Mouse (Mus musculus) intestine, postnatal 0 days (tissue): ENCODE measurements at regions not wholly inside any gene's neighbourhood (a gene's known extent, or its start where the extent isn't known, plus 50 kb on each side); places are given as distances from the start of the nearest gene placed in this dataset.

Source experiments
- ATAC-seq: fragments of 200-750 bp; cut with Nextera tagmentation; 2 replicates; pipeline ENCODE4 v1.8.0; 2017; ENCODE audit warnings: mild to moderate bottlenecking, moderate TSS enrichment, moderate library complexity
- H3K27ac ChIP-seq: fragments of 300-500 bp; sonication (generic); 2 replicates; pipeline ENCODE4 v1.5.1; 2014; ENCODE audit warnings: mild to moderate bottlenecking, low read depth, low read length, moderate library complexity
- H3K27me3 ChIP-seq: fragments of 300-500 bp; sonication (generic); replicated peaks from 2 replicates; pipeline ENCODE4 v1.6.1; 2014; ENCODE audit warnings: low read length, mixed read lengths; ENCODE audit not compliant: control insufficient read depth, insufficient read depth
- H3K36me3 ChIP-seq: fragments of 300-500 bp; sonication (generic); 2 replicates; pipeline ENCODE4 v1.6.1; 2014; ENCODE audit warnings: mild to moderate bottlenecking, moderate library complexity; ENCODE audit not compliant: control insufficient read depth, insufficient read depth
- H3K4me1 ChIP-seq: fragments of 300-500 bp; sonication (generic); replicated peaks from 2 replicates; pipeline ENCODE4 v1.6.1; 2014; ENCODE audit warnings: antibody characterized with exemption, low read length, mixed read lengths; ENCODE audit not compliant: control insufficient read depth, insufficient read depth
- H3K4me2 ChIP-seq: fragments of 300-500 bp; sonication (generic); replicated peaks from 2 replicates; pipeline ENCODE4 v1.6.1; 2014; ENCODE audit warnings: low read depth, mild to moderate bottlenecking, moderate library complexity
- H3K4me3 ChIP-seq: fragments of 300-500 bp; sonication (generic); 2 replicates; pipeline ENCODE4 v1.5.1; 2014; ENCODE audit warnings: low read depth, low read length
- H3K9ac ChIP-seq: fragments of 300-500 bp; sonication (generic); 2 replicates; pipeline ENCODE4 v1.6.1; 2014; ENCODE audit warnings: mild to moderate bottlenecking, low read depth, low read length
- H3K9me3 ChIP-seq: fragments of 300-500 bp; sonication (generic); 2 replicates; pipeline ENCODE4 v1.6.1; 2016; ENCODE audit warnings: mixed run types; ENCODE audit not compliant: control insufficient read depth
- CTCF ChIP-seq: sonication (generic); IDR thresholded peaks from 2 replicates; pipeline ENCODE4 v1.5.1; 2016; ENCODE audit warnings: low read depth, mild to moderate bottlenecking, control low read depth, antibody characterized with exemption, moderate library complexity
- WGBS: fragments of 180-500 bp; shearing (Covaris S2); extraction: QIAGEN DNeasy Blood & Tissue Kit; methylation state at CpG from one replicate; pipeline ENCODE4 v1.1.7; 2014; 5-methylcytosine and 5-hydroxymethylcytosine counted together

DNA sequence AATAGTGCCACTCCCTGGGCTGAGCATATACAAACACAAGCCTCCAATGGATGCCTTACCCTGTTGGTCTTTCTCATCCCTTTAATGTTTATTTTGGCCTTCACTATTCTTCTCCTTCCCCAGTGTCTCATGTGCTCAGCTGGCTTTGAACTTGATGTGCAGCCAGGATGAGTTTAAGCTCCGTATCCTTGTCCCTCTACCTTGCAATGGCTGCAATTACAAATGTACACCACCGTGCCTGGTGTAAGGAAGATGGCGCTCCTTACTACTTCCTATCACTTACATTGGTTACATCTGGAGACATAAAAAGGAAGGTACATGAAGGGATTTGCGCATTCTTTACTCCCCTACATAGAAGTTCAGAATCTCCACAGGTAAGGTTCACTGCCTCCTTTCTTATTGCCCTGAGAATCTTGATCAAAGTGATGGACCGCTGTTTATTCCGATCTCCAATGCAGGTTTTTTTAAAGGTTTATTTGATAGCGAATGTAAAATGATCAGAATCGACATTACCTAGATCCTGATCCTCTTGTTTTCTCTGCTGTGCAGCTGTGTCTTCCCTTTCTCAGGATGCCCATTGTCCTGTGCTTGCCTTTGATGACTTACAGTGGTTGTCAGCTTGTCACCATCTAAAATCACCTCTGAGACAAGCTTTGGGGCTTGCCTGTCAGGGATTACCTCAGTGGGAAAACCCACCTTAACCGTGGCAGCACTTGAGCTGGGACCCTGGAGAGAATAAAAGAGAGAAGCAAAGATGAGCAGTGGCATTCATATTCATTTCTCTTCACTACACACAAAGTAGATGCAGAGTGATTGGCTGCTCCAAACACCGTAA lies 178.1 kb downstream of the Ifng start:
- Histone ChIP-seq H3K27ac (no peak overlapping the region), H3K27me3 (no peaks in the 10 kb centered on the region), H3K4me2 (no peak overlapping the region), H3K4me3 (no peak overlapping the region), H3K36me3 (no peaks in the 10 kb centered on the region), H3K9ac (no peak overlapping the region), H3K9me3 (no peaks in the 10 kb centered on the region), H3K4me1 (no peaks in the 10 kb centered on the region)
- ATAC-seq, result no peak
- no peak for TF ChIP-seq CTCF
- 92% methylated on average over 10 of the region's 10 CpGs for WGBS

- no peaks in the 10 kb centered on the region for H3K27me3 ChIP-seq
- H3K27ac ChIP-seq, result no peak overlapping the region
- TF ChIP-seq CTCF, result no peak
These were observed 178.8 kb downstream of the Ifng start for GRCm38 (mm10) chr10:118619601-118620000.

DNA sequence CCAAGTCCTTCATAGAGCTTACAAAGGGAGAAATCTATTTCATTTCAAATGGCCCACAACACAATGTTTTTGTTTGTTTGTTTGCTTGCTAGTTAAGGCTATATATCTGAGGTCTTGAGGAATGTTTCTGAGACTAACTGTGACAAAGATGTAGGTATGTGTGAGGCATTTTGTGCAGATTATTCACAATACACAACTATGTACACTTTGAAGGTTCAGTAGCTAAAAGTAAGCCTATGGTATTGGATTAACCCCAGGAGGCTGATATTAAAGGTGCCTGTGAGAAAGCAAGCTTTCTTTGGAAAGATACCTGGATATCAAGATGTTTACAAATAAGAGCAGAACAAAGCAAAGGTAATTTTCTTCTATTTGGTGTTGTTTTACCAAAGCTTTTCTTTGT lies 179.8 kb downstream of the Ifng start:
- no peak overlapping the region for H3K4me2 ChIP-seq
- H3K9me3 ChIP-seq, result no peaks in the 10 kb centered on the region
- no peak for TF ChIP-seq CTCF
- no peaks in the 10 kb centered on the region for H3K36me3 ChIP-seq
- no peaks in the 10 kb centered on the region for H3K4me1 ChIP-seq
- H3K4me3 ChIP-seq, result no peak overlapping the region
- no peak overlapping the region for H3K27ac ChIP-seq
- no peaks in the 10 kb centered on the region for H3K27me3 ChIP-seq
- ATAC-seq, result no peak
- H3K9ac ChIP-seq, result no peak overlapping the region

More at GRCm38 (mm10) chr10:118619601-118620000, 178.8 kb downstream of the Ifng start:
- WGBS, result 78% methylated on average over 1 of the region's 1 CpGs
- H3K4me2 ChIP-seq, result no peak overlapping the region
- no peaks in the 10 kb centered on the region for H3K9me3 ChIP-seq
- no peak overlapping the region for H3K4me3 ChIP-seq
- H3K4me1 ChIP-seq, result no peaks in the 10 kb centered on the region
- H3K9ac ChIP-seq, result no peak overlapping the region
- no peaks in the 10 kb centered on the region for H3K36me3 ChIP-seq
- no peak for ATAC-seq

DNA sequence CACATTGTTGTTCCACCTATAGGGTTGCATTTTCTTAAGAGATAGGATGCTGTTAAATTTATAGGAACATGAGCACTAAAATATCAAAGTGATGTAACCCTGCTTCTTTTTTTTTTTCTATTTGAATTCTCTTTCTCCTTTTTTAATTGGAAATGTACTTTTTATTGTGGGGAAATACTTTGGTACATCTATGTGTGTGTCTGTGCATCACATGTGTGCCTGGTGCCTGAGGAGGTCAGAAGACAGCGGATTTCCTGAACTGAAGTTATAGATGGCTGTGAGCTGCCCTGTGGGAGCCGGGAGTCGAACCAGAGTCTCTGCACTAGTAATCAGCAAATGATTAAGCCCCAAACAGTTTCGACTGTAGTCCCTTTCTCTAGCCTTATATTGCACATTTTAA lies 180.7 kb downstream of the Ifng start:
- no peaks in the 10 kb centered on the region for H3K9me3 ChIP-seq
- no peak overlapping the region for H3K4me2 ChIP-seq
- H3K36me3 ChIP-seq, result no peaks in the 10 kb centered on the region
- 87% methylated on average over 4 of the region's 4 CpGs for WGBS
- no peak for ATAC-seq
- no peak for TF ChIP-seq CTCF
- no peaks in the 10 kb centered on the region for H3K4me1 ChIP-seq
- no peak overlapping the region for H3K9ac ChIP-seq
- no peak overlapping the region for H3K4me3 ChIP-seq
- H3K27ac ChIP-seq, result no peak overlapping the region
- H3K27me3 ChIP-seq, result no peaks in the 10 kb centered on the region

GRCm38 (mm10) chr10:118622131-118622530 lies 181.3 kb downstream of the Ifng start:
- Histone ChIP-seq H3K36me3 (no peaks in the 10 kb centered on the region), H3K4me3 (no peak overlapping the region), H3K4me2 (no peak overlapping the region), H3K9me3 (no peaks in the 10 kb centered on the region), H3K27me3 (no peaks in the 10 kb centered on the region), H3K9ac (no peak overlapping the region), H3K27ac (no peak overlapping the region), H3K4me1 (0 out of 2 replicates have a peak, but pooled peaks cover under 1% of the 10 kb centered on the region)
- ATAC-seq, result no peak
- 76% methylated on average over 6 of the region's 6 CpGs for WGBS
- TF ChIP-seq CTCF, result no peak

DNA sequence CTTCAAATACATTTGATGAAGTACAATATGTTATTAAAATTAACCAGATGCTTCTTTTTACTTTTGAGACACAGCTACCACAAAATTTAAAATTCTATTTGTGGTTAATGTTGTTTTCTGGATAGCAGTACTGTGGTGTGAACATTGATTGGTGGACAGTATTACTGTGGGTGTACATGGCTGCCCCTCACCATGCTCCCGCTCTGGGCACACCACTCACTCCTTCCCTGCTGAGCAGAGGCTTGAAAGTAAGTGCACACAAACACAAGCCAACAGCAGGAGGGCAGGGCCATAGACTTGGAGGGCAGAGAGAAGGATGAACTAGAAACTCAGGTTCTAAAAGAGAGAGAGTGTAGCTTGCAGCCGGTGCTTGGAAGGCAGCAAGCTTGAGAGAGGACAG lies 182.1 kb downstream of the Ifng start:
- WGBS, result 89% methylated on average over 2 of the region's 2 CpGs
- Histone ChIP-seq H3K27me3 (no peaks in the 10 kb centered on the region), H3K9ac (no peak overlapping the region), H3K36me3 (no peaks in the 10 kb centered on the region), H3K4me1 (0 out of 2 replicates have a peak, but pooled peaks cover 3% of the 10 kb centered on the region), H3K4me3 (no peak overlapping the region), H3K4me2 (no peak overlapping the region), H3K27ac (no peak overlapping the region), H3K9me3 (no peaks in the 10 kb centered on the region)
- no peak for TF ChIP-seq CTCF
- no peak for ATAC-seq
